Mouse (Mus musculus) urinary bladder, postnatal 4 days (tissue): ENCODE results near the gene Pfdn4.

Experiments
- DNase-seq, 2 experiments: peaks; one replicate each; pipeline ENCODE4 v3.0.0; 2021 to 2022; ENCODE audit warnings: low spot score in 2 of 2

Gene Pfdn4

DNA sequence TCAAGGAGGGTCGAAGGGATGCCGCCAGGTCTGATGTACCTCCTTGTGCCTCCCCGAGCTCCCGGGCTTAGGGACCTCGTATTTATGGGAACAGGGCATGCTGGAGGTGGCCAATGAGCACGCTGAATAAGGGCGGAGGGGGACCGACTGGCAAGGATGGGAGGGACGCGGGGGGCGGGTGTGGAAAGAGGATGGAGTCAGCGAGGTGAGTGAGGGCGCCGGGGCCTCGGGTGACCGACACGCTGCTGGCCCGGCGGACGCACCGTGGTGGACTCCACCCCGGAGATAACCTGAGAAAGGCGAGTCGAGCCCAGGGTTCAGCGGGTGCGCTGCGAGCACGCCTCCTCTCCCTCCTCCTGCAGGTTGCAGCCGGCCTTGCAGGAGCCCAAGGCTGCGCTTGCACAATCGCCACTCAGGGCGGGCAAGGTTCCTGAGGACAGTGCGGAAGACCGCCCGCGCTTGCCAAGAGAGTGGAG, 901 bp downstream of the Pfdn4 start, which contains the start of gene Cyp24a1:
Cyp24a1 (minus strand) TSS at position 55 of the 476 bp plus-strand sequence.
- DNase-seq = peak in 1 of 2 experiments; percentile 70

DNA sequence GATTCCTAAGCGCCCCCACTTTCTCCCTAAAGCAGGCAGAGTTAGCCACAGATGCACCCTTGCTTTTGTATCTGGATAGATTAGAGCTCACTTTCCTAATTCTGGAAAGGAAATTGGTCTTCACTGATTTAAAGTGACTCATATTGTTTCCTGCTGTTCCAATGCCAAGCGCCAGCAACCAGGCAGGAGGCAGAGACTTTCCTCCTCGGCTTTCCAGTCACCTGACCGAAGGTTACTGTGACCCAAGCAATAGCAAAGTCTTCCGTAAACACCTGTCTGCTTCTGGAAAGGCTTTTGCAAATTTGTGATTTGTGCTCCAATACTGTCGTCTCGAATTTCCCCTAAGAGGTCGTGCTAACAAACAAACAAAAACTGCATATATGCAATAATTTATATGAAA, 1.8 kb downstream of the Pfdn4 start:
- DNase-seq = no peak

DNA sequence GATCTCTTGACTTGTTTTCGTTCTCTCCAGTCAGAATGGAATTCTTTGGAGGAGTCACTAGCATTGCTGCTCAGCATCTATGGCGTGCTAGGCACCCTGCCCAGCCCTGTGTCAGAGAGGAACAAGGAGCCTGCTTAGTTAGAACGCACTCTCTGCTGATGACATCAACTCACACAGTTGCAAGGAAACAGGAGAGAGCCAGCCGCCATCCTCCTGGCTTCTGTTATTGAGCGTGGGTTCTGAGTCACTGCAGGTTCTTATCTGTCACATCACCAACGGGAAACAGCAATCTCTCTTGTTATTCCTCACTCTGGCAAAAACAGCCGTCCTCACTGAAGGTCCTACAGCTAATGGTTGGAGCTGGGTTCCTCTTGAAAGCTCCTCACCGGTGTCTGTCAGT, 7.1 kb downstream of the Pfdn4 start:
- no peak for DNase-seq

DNA sequence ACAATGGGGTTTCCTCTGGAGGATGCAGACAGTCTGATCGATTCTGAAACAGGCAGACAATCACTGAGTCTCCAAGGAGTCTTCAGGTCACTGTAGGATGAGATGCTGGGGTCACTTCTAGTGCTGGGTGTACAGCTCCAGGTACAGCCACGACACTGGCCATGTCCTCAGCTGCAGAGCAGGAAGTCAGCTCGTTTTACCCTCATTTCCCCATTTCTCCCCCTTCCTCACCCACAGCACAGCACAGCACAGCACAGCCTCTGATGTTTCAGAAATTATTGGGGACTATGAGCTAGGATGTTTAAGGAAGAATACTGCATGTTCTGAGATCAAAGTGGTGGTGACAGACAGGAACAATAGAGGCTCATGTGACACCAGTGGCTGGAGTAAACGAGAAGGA, 7.8 kb downstream of the Pfdn4 start:
- no peak for DNase-seq

DNA sequence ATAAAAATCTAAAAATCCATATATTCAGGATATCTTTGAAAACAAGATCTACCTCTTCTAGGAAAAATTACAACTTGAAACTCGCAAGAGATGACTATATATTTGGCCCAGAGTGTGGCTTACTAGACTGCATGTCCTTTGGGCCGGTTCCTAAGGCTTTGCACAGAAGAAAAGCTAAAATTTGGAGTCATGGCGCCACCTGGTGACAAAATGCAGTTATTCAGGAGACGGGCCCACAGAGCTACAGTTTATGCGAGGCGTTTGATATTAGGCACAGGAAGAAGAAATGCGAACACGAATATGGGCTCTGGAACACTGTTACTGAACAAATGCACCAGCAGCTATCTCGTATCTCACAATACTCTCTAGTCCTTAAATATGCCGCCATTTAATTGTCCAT, 11.5 kb downstream of the Pfdn4 start:
- DNase-seq = peak; percentile 65 to 81

DNA sequence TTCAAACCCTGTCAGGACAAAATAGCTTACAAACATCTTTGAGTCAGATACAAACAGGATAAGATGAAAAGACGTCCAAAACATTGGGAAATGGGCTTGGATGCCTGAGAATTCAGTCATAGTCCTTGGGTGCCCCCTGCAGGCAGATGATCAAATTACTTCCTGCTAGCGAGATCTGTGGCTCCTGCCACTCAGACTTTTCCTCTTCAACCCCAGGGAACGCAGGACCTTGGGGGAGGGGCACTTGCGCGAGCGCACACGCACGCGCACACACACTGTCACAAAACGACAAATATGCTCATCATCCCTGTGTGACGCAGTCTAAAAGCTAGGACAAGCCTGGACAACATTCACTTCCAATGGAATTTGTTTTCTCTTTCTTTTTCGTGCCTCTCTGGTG, 12.6 kb downstream of the Pfdn4 start:
- peak; percentile 73 to 91 for DNase-seq

DNA sequence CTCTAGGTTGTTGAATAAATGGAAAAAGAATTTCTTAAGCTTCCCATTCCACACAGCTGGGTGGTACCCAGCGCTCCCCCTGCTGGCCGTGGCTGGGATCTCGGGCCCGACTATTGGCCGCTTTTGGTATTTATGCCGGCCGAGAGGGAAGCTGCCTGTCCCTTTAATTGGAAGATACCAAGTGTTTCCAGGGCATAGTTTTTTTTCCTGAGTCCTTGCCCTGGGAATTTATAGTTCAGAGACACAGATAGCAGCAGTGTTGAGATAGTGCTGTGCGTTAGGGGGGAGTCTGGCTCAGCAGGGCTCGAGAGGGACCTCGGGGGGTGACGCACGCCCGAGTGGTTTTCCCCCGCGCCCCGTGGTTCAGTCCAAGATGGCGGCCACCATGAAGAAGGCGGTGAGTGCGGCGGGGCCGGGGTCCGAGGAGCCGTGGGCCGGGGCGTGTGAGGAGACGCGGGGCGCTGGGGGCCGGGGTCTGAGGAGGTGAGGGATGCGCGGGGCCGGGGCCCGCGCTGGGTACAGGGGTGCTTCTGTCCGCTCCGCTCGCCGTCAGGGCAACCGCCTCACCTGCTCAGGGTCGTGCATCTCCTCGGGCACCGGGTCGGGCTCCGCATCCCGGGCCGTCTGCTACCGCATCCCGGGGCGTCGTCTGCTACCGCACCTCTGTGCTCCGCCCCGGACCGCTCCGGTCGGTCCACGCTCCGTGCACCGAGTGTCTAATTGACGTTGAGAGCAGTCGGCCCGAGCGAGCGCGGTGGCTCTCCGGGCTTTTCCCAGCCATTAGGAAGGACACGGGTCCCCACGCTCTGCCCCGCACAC, 15.1 kb downstream of the Pfdn4 start:
- DNase-seq = peak; percentile 84 to 92

DNA sequence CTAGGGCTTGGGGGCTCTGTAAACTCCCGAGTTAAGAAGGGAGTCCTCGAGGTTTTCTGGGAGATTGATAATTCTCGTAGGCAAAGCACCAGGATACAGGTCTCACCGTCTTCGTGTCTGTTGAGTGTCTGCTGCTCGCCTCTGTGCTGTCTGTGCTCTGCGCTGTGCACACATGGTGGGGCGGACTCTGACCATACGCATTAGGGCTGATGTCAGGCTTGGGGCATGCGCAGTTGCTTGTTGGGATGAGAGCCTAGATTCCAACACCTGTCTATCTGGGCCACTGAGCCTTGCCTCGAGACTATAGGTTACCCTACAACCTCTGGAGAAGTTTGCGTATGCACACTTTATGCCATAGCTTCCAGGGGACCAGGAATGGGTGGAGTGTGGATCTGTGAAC, 17.5 kb downstream of the Pfdn4 start:
- no peak for DNase-seq

DNA sequence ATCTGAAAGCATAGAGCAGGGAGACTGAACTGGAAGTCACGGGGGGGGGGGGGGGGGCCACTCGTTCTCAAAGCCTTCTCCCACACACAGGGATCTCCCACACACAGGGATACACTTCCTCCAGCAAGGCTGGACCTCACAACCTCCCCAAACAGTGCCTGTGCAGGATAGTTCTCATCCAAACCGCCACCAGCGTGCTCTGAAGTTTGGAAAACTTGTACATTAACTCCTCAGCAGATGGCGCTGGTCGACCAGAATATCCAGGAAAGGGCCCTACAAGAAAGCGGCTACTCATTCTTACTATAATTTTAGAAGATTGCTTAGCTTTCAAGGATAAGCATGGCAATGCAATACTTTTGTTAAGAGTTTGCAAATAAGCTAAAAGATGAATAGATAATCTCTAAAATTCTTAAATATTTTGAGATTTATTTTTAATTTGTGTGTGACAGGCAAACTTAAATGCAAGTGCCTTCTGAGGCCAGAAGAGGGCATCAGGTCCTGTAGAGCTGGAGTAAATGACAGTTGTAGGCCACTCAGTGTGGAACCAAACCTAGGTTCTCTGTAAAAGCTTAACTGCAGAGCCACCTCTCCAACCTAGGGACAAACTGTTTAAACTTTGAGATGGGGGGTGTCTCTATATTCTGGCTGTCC, 24.2 kb downstream of the Pfdn4 start:
- DNase-seq = no peak

DNA sequence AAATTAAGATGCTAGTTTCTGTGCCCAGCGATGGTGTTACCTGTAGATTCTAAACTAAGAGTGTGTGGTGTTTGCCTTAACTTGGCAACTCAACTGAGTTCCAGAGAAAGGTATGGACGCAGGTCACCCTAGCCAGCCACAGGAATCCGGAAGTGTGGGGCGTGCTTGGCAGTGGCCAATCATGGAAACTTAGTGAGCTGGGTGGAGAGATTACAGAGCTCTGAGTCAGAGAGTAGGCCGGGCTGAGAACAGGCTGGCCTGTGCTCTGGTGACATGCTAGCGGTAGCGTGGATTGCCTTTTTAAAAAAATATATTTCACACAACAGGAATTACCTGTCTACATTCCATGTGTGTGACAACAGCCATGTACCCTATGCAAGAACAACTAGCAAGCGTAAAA, 30.3 kb downstream of the Pfdn4 start:
- DNase-seq = no peak

DNA sequence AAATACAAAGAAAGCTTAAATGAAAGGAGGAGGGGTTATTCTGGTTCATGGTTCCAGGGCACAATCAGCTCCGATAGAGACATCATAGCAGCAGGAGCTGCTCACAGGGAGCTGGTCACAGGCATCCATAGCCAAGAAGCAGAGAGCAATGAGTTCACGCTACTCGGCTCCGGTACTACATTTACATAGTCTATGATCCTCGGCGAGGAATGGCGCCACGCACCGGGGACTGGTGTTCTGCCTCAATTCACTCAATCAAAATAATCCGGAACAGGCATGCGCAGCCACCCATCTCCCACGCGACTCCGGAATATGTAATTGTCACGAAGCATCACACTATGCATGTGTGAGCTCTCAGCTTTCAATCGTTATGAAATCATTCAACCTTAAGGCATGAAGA, 31.8 kb downstream of the Pfdn4 start:
- no peak for DNase-seq

DNA sequence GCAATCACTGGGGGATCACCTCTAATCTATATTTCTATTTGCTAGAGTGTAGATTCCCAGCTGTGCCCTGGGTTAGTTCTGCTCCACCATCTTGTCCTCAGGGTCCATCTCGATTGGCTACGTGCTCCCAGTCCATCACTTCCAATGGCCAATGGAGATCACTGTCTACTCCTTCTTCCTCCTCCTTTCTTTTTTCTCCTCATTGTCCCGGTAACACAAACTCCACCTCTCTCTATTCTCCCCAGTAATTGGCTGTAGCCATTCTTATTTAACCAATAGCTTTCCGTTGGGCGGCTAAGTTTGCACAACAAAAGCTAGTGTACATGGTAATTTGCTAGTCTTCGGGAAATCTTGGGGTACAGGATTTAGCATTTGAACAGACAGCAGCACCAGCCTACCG, 33.5 kb downstream of the Pfdn4 start:
- DNase-seq = no peak

DNA sequence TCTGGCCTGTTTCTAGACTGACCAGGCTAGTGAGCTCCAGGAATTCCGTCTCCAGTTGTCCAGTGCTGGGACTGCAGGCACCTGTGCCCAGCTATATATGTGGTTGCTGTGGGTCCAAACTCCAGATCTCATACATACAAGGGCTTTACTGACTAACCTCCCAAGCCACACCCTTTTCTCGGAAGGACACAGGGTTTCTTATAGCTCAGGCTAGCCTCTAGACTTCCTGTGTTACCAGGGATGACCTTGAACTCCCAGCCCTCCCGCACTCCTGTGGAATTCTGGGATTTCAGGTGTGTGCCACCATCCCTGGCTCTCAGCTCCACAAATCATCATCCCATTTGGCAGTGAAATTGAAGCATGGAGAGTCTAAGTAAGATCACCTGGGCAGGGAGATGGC, 34.0 kb downstream of the Pfdn4 start:
- DNase-seq = no peak

DNA sequence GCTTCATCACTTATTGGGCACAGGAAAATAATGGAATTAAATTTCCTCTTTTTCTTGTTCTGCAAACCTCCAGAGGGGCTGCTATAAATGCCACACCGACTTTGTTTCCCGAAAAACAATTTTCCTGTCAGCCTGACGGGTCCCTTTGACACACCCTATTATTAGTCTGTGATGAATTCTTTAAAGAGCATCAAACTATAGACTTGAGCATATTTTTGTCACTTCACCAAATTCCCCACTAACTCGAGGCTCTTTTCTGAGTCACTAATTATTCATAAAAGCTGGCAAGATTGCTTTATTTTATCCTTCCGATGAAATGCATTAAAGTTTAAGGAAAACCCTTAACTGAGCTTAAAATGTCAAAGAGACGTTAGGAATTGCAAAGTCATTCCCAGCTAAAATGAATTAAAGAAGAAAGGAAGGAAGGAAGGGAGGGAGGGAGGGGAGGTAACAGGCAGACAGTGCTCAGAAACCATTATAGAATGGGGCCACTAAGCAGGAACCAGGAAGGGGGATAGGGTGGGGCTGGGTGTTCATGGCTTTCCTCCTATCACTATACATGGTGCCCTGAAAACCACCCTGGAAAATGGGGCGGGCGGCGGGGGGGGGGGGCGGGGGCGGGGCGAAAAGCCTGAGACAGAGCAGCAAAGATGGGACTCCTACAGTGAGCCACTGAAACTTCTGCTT, 38.0 kb downstream of the Pfdn4 start:
- DNase-seq = no peak

DNA sequence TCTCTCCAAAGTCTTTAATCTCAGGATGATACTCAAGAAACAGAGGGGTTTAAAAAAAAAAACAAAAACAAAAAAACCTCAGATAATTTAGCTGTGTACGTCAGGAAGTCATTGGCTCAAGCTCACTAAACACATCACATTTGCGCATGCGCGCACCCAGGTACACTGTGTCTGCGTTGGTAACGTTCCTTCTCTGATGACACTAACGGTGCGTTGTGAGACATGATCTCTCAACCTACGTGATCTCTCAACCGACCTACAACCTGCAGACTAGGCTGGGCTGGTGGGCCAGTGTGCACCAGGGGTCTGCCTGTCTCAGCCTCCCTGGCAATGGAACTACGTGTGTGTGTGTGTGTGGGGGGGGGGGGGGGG, 38.6 kb downstream of the Pfdn4 start:
- no peak for DNase-seq

DNA sequence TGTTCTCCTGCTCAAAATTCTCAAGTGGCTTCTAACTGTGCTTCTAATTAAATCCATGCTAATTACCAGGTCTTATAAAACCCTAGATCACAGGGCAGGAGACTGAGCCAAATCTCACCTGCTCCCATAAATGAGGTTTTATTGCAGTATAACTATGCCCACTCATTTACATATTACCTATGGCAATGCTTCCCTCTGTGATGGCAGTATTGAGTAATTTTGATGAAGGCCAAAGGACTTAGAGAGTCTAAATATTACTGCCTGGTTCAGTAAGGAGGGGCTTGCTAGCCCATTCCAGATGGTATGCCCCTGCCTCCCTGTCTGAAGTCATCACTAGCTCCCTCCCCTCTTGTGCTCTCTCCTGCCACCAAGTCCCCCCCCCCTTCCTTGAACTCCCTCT, 39.6 kb downstream of the Pfdn4 start:
- no peak for DNase-seq

DNA sequence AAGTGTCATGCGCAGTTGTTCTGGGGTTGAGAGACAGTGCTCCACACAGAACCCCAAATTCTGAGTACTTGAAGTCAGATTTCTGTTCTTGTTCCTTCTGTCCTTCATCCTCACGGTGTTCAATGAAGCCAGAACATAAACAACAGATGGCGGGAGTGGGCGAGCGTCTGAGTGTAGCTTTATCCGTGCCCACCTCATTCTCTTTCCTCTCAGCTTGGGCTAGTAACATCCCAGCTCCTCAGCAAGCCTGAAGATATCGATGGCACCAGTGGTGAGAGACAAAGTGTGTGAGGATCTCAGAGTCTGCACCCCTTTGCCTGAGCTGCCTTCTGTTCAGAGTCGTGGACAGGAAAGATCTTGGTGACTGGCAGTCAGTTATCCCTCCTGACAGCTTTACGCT, 43.0 kb downstream of the Pfdn4 start:
- no peak for DNase-seq

DNA sequence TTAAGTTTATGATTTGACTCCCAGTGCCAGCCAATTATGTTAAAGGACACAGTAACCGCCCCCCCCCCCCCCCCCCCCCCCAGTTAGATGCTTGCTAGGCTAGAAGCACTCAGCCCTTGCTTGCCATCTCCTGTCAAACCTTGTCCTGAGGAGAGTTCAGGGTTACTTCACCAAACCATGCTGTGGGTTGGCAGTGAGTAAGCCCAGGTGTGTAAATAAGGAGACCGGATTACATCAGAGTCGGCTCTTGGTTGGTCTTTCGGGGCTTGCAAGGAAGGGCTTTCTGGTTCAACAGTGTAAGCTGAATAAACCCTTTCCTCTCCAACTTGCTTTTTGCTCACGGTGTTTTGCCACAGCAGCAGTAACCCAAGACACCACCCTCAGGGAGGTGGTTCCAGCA, 47.4 kb downstream of the Pfdn4 start:
- no peak for DNase-seq

DNA sequence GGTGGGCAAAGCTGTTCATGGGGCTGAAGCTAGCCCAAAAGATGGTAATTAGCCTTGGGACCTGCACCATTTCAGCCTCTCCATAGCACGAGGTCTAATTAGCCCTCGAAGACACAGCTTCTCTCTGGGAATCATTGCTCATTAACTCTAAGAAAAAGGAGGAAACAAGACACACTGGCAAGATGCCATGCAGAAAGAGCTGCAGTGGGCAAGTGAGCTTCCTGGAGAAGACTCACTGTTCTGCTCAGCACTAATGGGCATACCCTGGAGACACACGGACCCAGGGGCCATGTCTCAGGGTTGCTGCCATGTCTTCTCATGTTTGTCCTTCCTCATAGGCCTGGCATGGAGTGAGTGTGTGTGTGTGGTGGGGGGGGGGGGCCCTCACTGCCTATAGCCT, 47.9 kb downstream of the Pfdn4 start:
- DNase-seq = no peak

DNA sequence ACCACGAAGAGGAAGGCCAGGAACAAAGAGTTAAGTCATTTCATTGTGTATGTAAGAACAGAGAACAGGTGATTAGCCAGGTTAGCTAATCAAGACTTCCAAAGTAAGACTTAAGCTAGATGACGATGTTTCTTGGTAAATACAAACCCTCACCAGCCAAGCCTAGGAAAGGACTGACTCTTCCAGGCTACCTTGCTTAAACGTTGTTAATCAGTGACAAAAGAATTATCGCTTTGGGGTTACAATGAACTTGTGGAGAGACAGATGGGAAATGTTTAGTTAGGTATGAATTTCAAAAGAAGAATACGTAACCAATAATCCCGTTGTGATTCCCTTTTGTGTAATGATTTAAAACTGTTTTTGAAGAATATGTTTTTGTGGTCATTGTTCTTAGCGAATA, 48.7 kb downstream of the Pfdn4 start:
- no peak for DNase-seq

DNA sequence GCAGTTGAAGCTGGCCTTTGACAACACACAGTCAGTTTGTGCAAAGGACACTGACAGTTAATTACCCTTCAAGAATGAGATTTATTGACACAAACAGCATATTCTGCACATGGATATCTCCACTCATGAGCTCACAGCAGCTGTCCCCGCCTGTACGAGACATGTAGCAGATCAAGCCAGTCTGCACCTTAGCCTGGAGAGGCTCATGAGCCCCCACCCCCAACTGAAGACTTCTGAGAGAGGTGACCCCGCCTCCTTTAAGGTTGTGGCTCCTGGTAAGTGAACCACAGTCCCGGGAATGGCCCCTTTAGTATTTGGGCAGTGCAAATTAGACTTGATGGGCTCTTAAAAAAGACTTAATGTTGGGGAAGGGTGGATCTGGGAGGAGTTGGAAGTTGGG, 49.5 kb downstream of the Pfdn4 start:
- no peak for DNase-seq

DNA sequence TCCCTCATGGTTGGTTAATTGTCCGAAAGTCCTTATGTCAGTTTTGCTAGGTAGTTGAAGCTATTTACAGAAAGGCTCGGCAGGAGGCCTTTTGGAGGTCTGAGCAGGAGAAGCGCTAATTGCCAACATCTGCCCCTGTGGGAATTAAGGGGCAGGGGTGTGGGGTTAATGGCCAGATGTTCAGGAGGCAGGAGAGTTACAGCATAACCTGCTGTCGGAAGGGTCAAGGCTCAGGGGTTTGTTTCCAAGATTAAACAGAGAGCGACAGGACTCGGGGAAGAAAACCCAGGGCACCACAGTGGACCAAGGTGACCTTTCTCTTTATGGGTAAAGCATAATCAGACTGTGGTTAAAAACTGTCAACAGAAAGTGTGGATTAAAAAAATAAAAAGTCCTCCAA, 51.3 kb downstream of the Pfdn4 start:
- DNase-seq = peak in 1 of 2 experiments; percentile 48

DNA sequence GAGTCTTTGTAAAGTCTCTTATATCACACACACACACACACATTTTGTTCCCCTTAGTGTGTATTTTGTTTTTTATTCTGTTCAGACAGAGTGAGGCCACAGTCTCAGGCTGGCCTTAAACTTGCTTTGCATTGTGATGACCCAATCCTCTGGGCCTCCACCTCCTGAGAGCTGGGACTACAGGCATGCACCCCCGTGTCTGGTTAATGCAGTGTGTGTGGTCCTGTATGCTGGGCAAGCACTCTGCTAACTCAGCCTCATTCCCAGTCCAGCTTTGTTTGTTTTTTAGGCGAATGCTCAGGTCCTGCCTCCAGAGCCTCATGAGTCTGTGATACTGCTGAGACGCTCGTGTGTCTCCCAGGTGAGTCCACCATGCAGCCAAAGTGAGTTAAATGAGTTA, 51.8 kb downstream of the Pfdn4 start:
- DNase-seq = no peak
